Mouse (Mus musculus): ENCODE data around the gene Tns2. TPM values are rescaled to one million over a fixed set of nuclear protein-coding genes. Genes with fewer than 3 reads are reported as not detected.

Gene Tns2
- polyA plus RNA-seq, 1 experiment from 2014 or later = 14.9 TPM

GRCm38 (mm10) chr15:102114651-102115260 is 14.5 kb downstream of the Tns2 start:
- peaks cover 31% of the 10 kb centered on the region for H3K4me1 ChIP-seq
- H3K27ac ChIP-seq (replicated peaks) = no peak overlapping the region
- H3K4me3 ChIP-seq = no peak overlapping the region
- H3K27me3 ChIP-seq (replicated peaks; ENCODE audit: low read depth, poor library complexity, severe bottlenecking) = no peaks in the 10 kb centered on the region
- no peaks in the 10 kb centered on the region for H3K9me3 ChIP-seq
- 92% methylated on average over 7 of the region's 7 CpGs for WGBS
- DNase-seq (ENCODE audit: low spot score) = no peak
- peaks cover 99% of the 10 kb centered on the region for H3K36me3 ChIP-seq (replicated peaks)

GRCm38 (mm10) chr15:102115731-102116231 is 15.6 kb downstream of the Tns2 start:
- H3K4me3 ChIP-seq = no peak overlapping the region; the same call in 1 of the 2 replicates
- no peaks in the 10 kb centered on the region for H3K27me3 ChIP-seq (replicated peaks; ENCODE audit: low read depth, poor library complexity, severe bottlenecking)
- peaks cover 30% of the 10 kb centered on the region for H3K4me1 ChIP-seq
- H3K27ac ChIP-seq (replicated peaks) = no peak overlapping the region
- peaks cover 100% of the 10 kb centered on the region for H3K36me3 ChIP-seq (replicated peaks)
- 76% methylated on average over 9 of the region's 9 CpGs for WGBS
- no peak for DNase-seq (ENCODE audit: low spot score)
- H3K9me3 ChIP-seq = no peaks in the 10 kb centered on the region

GRCm38 (mm10) chr15:102116753-102117415 is 16.7 kb downstream of the Tns2 start:
- Histone ChIP-seq H3K36me3 (replicated peaks) (peaks cover 100% of the 10 kb centered on the region), H3K9me3 (no peaks in the 10 kb centered on the region), H3K4me1 (peaks cover 24% of the 10 kb centered on the region), H3K4me3 (no peak overlapping the region), H3K27ac (replicated peaks) (no peak overlapping the region), H3K27me3 (replicated peaks; ENCODE audit: low read depth, poor library complexity, severe bottlenecking) (no peaks in the 10 kb centered on the region)
- WGBS = 82% methylated on average over 11 of the region's 11 CpGs
- no peak for DNase-seq (ENCODE audit: low spot score)

GRCm38 (mm10) chr15:102117461-102118443 is 17.5 kb downstream of the Tns2 start:
- DNase-seq (ENCODE audit: low spot score) = peak; percentile 33

GRCm38 (mm10) chr15:102118591-102118990 is 18.4 kb downstream of the Tns2 start:
- 81% methylated on average over 4 of the region's 4 CpGs for WGBS
- Histone ChIP-seq H3K36me3 (replicated peaks) (peaks cover 97% of the 10 kb centered on the region), H3K4me1 (peaks cover 15% of the 10 kb centered on the region), H3K27me3 (replicated peaks; ENCODE audit: low read depth, poor library complexity, severe bottlenecking) (no peaks in the 10 kb centered on the region), H3K9me3 (no peaks in the 10 kb centered on the region), H3K27ac (replicated peaks) (0 out of 2 replicates have a peak overlapping the region, but pooled peaks have one; percentile 8), H3K4me3 (no peak overlapping the region)
- no peak for DNase-seq (ENCODE audit: low spot score)

More at GRCm38 (mm10) chr15:102117461-102118443, 17.5 kb downstream of the Tns2 start:
- Histone ChIP-seq H3K9me3 (no peaks in the 10 kb centered on the region), H3K4me3 (no peak overlapping the region), H3K27ac (replicated peaks) (no peak overlapping the region), H3K4me1 (peaks cover 22% of the 10 kb centered on the region), H3K27me3 (replicated peaks; ENCODE audit: low read depth, poor library complexity, severe bottlenecking) (no peaks in the 10 kb centered on the region), H3K36me3 (replicated peaks) (peaks cover 99% of the 10 kb centered on the region)
- 62% methylated on average over 19 of the region's 19 CpGs for WGBS

GRCm38 (mm10) chr15:102119121-102119830 is 19.1 kb downstream of the Tns2 start:
- WGBS = 73% methylated on average over 8 of the region's 8 CpGs
- DNase-seq (ENCODE audit: low spot score) = no peak
- H3K36me3 ChIP-seq (replicated peaks) = peaks cover 92% of the 10 kb centered on the region

GRCm38 (mm10) chr15:102119831-102120170 is 19.6 kb downstream of the Tns2 start:
- Histone ChIP-seq H3K4me1 (peaks cover 13% of the 10 kb centered on the region), H3K9me3 (no peaks in the 10 kb centered on the region), H3K27ac (replicated peaks) (no peak overlapping the region), H3K27me3 (replicated peaks; ENCODE audit: low read depth, poor library complexity, severe bottlenecking) (no peaks in the 10 kb centered on the region), H3K4me3 (no peak overlapping the region), H3K36me3 (replicated peaks) (peaks cover 92% of the 10 kb centered on the region)
- WGBS = 70% methylated on average over 2 of the region's 2 CpGs
- DNase-seq (ENCODE audit: low spot score) = no peak

More at GRCm38 (mm10) chr15:102119121-102119830, 19.1 kb downstream of the Tns2 start:
- no peak overlapping the region for H3K27ac ChIP-seq (replicated peaks)
- peaks cover 13% of the 10 kb centered on the region for H3K4me1 ChIP-seq
- no peaks in the 10 kb centered on the region for H3K27me3 ChIP-seq (replicated peaks; ENCODE audit: low read depth, poor library complexity, severe bottlenecking)
- no peaks in the 10 kb centered on the region for H3K9me3 ChIP-seq
- H3K4me3 ChIP-seq = no peak overlapping the region

- DNase-seq (ENCODE audit: low spot score) = no peak
- 86% methylated on average over 5 of the region's 5 CpGs for WGBS
- no peaks in the 10 kb centered on the region for H3K27me3 ChIP-seq (replicated peaks; ENCODE audit: low read depth, poor library complexity, severe bottlenecking)
- peaks cover 92% of the 10 kb centered on the region for H3K36me3 ChIP-seq (replicated peaks)
- no peaks in the 10 kb centered on the region for H3K9me3 ChIP-seq
- H3K4me3 ChIP-seq = no peak overlapping the region; the same call in 1 of the 2 replicates
- H3K4me1 ChIP-seq = peaks cover 13% of the 10 kb centered on the region
- H3K27ac ChIP-seq (replicated peaks) = no peak overlapping the region; the same call in 1 of the 2 replicates
Observed at GRCm38 (mm10) chr15:102120530-102120929, 20.3 kb downstream of the Tns2 start.

- Histone ChIP-seq H3K4me1 (no peaks in the 10 kb centered on the region), H3K36me3 (replicated peaks) (peaks cover 88% of the 10 kb centered on the region), H3K27ac (replicated peaks) (no peak overlapping the region), H3K9me3 (no peaks in the 10 kb centered on the region), H3K4me3 (no peak overlapping the region), H3K27me3 (replicated peaks; ENCODE audit: low read depth, poor library complexity, severe bottlenecking) (no peaks in the 10 kb centered on the region)
- WGBS = 79% methylated on average over 2 of the region's 2 CpGs
- no peak for DNase-seq (ENCODE audit: low spot score)
Observed at GRCm38 (mm10) chr15:102126303-102126702, 26.1 kb downstream of the Tns2 start.

GRCm38 (mm10) chr15:102133314-102133713 is 33.1 kb downstream of the Tns2 start:
- WGBS = 89% methylated on average over 9 of the region's 9 CpGs
- Histone ChIP-seq H3K27ac (replicated peaks) (no peak overlapping the region), H3K4me3 (no peak overlapping the region), H3K4me1 (peaks cover 26% of the 10 kb centered on the region), H3K9me3 (no peaks in the 10 kb centered on the region), H3K27me3 (replicated peaks; ENCODE audit: low read depth, poor library complexity, severe bottlenecking) (no peaks in the 10 kb centered on the region), H3K36me3 (replicated peaks) (peaks cover 50% of the 10 kb centered on the region)
- DNase-seq (ENCODE audit: low spot score) = no peak

- 91% methylated on average over 2 of the region's 2 CpGs for WGBS
- H3K9me3 ChIP-seq = no peaks in the 10 kb centered on the region
- peaks cover 37% of the 10 kb centered on the region for H3K36me3 ChIP-seq (replicated peaks)
- H3K27me3 ChIP-seq (replicated peaks; ENCODE audit: low read depth, poor library complexity, severe bottlenecking) = no peaks in the 10 kb centered on the region
- H3K27ac ChIP-seq (replicated peaks) = no peak overlapping the region
- H3K4me1 ChIP-seq = peaks cover 26% of the 10 kb centered on the region
- no peak for DNase-seq (ENCODE audit: low spot score)
- peak overlapping the region; percentile 85; the same call in 1 of the 2 replicates for H3K4me3 ChIP-seq
Observed at GRCm38 (mm10) chr15:102134709-102135108, 34.5 kb downstream of the Tns2 start.

Measured in embryonic facial prominence, embryonic 10.5 days (tissue).